Mouse (Mus musculus) kidney, embryonic 14.5 days (tissue): Measurements from ENCODE around the gene Dok3. TPM values are rescaled to one million over a fixed set of nuclear protein-coding genes. Genes with fewer than 3 reads are reported as not detected.

Source experiments
- ATAC-seq: fragments of 200-750 bp; cut with Nextera tagmentation; 2 replicates; pipeline ENCODE4 v1.8.0; 2017; ENCODE audit warnings: moderate number of reproducible peaks, mild to moderate bottlenecking, moderate TSS enrichment, moderate library complexity; ENCODE audit not compliant: low FRiP score, low TSS enrichment
- H3K27ac ChIP-seq: fragments of 300-500 bp; sonication (generic); 2 replicates; pipeline ENCODE4 v1.5.1; 2014; ENCODE audit warnings: low read depth, mild to moderate bottlenecking, low read length, moderate library complexity, mixed read lengths
- H3K27me3 ChIP-seq: fragments of 300-500 bp; sonication (generic); 2 replicates; pipeline ENCODE4 v1.6.1; 2014; ENCODE audit warnings: mild to moderate bottlenecking, low read length; ENCODE audit not compliant: control insufficient read depth, insufficient read depth
- H3K36me3 ChIP-seq: fragments of 300-500 bp; sonication (generic); 2 replicates; pipeline ENCODE4 v1.6.1; 2014; ENCODE audit warnings: low read length, mixed read lengths; ENCODE audit not compliant: control insufficient read depth, insufficient read depth
- H3K4me1 ChIP-seq: fragments of 300-500 bp; sonication (generic); 2 replicates; pipeline ENCODE4 v1.6.1; 2014; ENCODE audit warnings: low read length, mixed read lengths; ENCODE audit not compliant: control insufficient read depth, insufficient read depth
- H3K4me2 ChIP-seq: fragments of 300-500 bp; sonication (generic); replicated peaks from 2 replicates; pipeline ENCODE4 v1.6.1; 2014; ENCODE audit warnings: low read depth, mild to moderate bottlenecking, low read length
- H3K4me3 ChIP-seq: fragments of 300-500 bp; sonication (generic); 2 replicates; pipeline ENCODE4 v1.5.1; 2014; ENCODE audit warnings: mild to moderate bottlenecking, low read length
- H3K9ac ChIP-seq: fragments of 300-500 bp; sonication (generic); 2 replicates; pipeline ENCODE4 v1.6.1; 2014; ENCODE audit warnings: low read depth, mild to moderate bottlenecking, low read length, moderate library complexity
- H3K9me3 ChIP-seq: fragments of 300-500 bp; sonication (generic); 2 replicates; pipeline ENCODE4 v1.6.1; 2016; ENCODE audit warnings: low read length; ENCODE audit not compliant: control insufficient read depth
- WGBS: fragments of 180-500 bp; shearing (Covaris S2); extraction: QIAGEN DNeasy Blood & Tissue Kit; methylation state at CpG from one replicate; pipeline ENCODE4 v1.1.7; 2014; 5-methylcytosine and 5-hydroxymethylcytosine counted together
- polyA plus RNA-seq: library from polyadenylated mRNA; unstranded; fragments of >200 nt; fragmentation: Nextera tagmentation; extraction: Ambion mirVana; gene quantifications from 2 replicates; pipeline ENCODE4 v1.2.1, GENCODE M21; 2014

Gene Dok3
- polyA plus RNA-seq, 1 experiment from 2014 or later = 1.9 TPM

DNA sequence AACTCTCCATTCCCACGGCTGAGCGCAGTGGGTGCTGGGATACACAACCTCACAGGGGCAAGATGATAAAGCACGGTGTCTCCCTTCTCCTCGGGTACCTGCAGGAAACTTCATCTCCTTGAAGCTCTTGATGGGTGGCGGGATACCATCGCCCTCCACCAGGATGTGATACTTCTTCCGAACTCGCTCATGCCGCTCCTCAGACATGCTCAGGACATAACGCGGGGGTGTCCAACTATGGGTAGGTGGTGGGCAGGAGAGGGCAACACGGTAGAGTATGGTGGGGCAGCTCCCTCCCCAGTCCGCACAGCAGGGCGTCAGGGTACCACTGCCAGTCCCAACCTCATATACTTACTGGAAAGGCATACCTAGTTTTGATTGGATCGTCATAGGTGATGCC lies 6.1 kb upstream of the Dok3 start:
- Histone ChIP-seq H3K4me2 (peak overlapping the region; percentile 95), H3K27ac (no peak overlapping the region), H3K36me3 (peaks cover 71% of the 10 kb centered on the region), H3K9ac (peak overlapping the region; percentile 72; the same call in 1 of the 2 replicates), H3K4me1 (peaks cover 10% of the 10 kb centered on the region), H3K4me3 (peak overlapping the region; percentile 82), H3K27me3 (no peaks in the 10 kb centered on the region), H3K9me3 (no peaks in the 10 kb centered on the region)
- no peak for ATAC-seq
- 89% methylated on average over 15 of the region's 15 CpGs for WGBS

DNA sequence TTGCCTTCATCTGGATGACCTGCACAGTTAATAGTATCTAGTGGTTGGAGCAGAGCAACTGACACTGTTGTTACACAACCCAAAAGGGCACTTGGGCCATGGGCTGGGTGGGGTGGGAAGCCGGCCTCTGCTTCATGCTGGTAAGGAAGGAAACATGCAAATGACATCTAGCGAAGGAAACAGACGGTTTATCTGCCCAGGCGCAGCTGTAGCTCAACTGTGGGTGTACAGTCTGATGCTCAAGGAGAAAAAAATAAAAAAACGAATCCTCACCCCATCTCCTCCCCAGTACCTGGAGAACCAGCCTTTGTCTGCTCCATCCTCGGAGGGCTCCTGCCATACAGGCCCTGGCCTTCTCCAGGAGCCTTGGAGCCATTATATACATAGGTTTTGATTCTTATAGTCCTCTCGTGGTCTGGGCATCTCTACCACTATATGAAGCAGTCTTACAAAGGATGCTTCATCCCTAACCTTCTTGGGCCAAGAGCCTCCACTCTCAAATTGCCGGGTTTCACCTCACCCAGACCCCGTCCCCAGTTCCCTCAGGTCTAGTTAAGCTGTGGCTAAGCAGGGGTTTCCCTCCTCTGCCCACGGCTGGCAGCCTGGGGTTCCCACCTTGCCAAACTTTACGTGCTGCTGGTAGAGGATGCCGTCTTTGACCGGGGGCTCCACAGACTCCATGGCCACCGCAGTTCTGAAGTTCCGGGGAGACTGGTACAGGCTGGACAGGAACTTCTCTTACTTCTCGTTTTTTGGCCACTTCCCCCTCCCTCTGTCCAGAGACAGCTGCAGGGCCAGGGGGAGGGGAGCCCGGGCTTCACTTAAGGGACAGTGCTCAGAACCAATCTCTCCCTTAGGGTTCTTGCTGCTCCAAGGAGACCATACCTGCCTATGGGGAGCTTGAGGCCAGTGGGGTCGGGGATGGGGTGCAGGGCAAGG lies 993 bp downstream of the Dok3 start:
- H3K9ac ChIP-seq = no peak overlapping the region
- H3K4me1 ChIP-seq = peaks cover 6% of the 10 kb centered on the region
- H3K27ac ChIP-seq = no peak overlapping the region
- peaks cover 42% of the 10 kb centered on the region for H3K36me3 ChIP-seq
- 78% methylated on average over 18 of the region's 18 CpGs for WGBS
- no peak overlapping the region for H3K4me3 ChIP-seq
- no peaks in the 10 kb centered on the region for H3K27me3 ChIP-seq
- H3K4me2 ChIP-seq = no peak overlapping the region
- H3K9me3 ChIP-seq = no peaks in the 10 kb centered on the region
- ATAC-seq = no peak

DNA sequence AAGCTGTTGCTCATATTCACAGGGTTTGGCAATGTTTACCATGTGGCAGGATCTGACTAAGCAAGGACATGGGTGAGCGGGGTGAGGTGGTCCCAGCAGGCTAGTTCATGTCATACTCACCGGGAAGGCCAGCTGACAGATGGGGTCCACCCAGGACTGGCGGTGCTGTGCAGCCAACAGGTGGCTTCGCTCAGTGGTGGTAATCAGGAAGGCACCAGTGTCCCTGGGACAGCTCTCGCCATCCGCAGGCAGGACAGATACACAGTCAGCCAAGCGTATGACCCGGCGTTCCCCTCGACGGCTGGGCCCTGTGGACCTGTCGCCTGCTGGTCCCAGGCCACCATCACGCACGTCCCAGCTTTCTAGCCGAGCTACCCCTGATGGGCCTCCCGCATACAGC lies 1.9 kb downstream of the Dok3 start:
- no peak overlapping the region for H3K4me2 ChIP-seq
- H3K9me3 ChIP-seq = no peaks in the 10 kb centered on the region
- no peak overlapping the region for H3K9ac ChIP-seq
- H3K36me3 ChIP-seq = peaks cover 34% of the 10 kb centered on the region
- H3K4me3 ChIP-seq = no peak overlapping the region
- WGBS = 83% methylated on average over 16 of the region's 16 CpGs
- peaks cover 6% of the 10 kb centered on the region for H3K4me1 ChIP-seq
- no peak for ATAC-seq
- no peak overlapping the region for H3K27ac ChIP-seq
- H3K27me3 ChIP-seq = no peaks in the 10 kb centered on the region

DNA sequence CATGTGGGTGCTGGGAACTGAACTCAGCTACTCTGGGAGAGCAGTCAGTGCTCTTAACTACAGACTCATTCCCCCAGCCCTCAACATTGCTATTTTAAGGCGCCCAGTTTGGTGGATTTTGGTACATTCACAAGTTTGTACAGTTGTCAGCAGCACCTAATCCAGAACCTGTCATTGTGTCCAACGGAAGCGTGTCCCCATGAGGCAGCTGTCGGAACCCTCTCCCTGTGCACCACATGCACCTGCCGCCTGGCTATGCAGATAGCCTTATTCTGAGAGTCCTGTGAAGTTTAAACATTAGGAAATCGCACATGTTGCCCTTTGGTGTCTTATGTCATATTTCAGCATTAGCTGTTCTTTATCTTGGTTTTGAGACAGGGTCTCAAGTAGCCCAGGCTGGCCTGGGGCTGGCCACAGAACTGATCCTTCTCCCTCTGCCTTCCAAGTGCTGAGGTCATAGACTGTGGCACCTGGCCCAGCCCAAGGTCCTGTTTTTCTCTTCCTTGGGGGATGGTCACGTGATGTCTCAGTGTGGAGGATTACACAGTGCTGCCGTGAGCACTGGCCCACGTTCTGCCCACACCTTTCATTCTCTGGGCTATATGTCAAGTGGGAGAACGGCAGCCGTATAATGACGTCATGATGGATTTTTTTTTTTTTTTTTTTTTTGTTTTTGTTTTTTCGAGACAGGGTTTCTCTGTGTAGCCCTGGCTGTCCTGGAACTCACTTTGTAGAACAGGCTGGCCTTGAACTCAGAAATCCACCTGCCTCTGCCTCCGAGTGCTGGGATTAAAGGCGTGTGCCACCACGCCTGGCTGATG lies 3.2 kb downstream of the Dok3 start:
- ATAC-seq = no peak
- WGBS = 83% methylated on average over 16 of the region's 16 CpGs
- no peak overlapping the region for H3K27ac ChIP-seq
- peaks cover 6% of the 10 kb centered on the region for H3K4me1 ChIP-seq
- peaks cover 22% of the 10 kb centered on the region for H3K36me3 ChIP-seq
- no peak overlapping the region for H3K9ac ChIP-seq
- no peaks in the 10 kb centered on the region for H3K9me3 ChIP-seq
- H3K27me3 ChIP-seq = no peaks in the 10 kb centered on the region
- H3K4me2 ChIP-seq = no peak overlapping the region
- no peak overlapping the region for H3K4me3 ChIP-seq

DNA sequence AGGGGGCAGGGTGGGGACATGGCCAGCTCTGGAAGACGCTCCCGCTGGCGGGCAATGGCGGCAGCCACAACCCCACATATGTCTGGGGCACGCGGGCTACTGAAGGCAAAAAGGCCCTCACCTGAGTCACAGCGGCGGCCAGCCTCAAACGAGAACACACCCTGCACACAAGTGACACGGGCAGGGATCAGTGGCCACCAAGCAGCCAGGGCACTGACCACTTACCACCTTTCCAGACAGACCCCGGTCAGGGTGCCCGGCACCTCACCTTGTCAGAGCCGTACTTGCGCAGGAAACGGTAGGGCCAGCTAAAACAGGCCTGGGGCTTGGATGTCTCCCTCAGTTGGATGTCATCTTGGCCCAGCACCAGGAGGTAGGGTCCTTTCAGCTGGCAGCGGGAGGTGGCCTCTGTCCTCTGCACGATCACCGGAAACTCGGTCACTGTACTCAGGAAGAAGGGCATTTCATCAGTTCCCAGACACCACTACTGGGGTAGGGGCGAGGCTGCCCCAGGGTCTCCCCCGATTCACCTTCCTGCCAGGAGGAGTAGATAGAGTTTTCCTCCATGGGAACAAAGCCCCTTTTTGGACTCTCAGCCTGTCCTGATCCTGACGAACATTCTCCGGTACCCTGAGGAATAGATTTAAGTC lies 5.0 kb downstream of the Dok3 start:
- no peak overlapping the region for H3K9ac ChIP-seq
- H3K4me1 ChIP-seq = peaks cover 6% of the 10 kb centered on the region
- 0 out of 2 replicates have a peak, but pooled peaks have one; percentile 2 for ATAC-seq
- H3K4me3 ChIP-seq = no peak overlapping the region
- H3K36me3 ChIP-seq = peaks cover 4% of the 10 kb centered on the region; the same call in 1 of the 2 replicates
- no peaks in the 10 kb centered on the region for H3K9me3 ChIP-seq
- no peak overlapping the region for H3K4me2 ChIP-seq
- H3K27ac ChIP-seq = no peak overlapping the region
- WGBS = 89% methylated on average over 23 of the region's 23 CpGs
- H3K27me3 ChIP-seq = no peaks in the 10 kb centered on the region

DNA sequence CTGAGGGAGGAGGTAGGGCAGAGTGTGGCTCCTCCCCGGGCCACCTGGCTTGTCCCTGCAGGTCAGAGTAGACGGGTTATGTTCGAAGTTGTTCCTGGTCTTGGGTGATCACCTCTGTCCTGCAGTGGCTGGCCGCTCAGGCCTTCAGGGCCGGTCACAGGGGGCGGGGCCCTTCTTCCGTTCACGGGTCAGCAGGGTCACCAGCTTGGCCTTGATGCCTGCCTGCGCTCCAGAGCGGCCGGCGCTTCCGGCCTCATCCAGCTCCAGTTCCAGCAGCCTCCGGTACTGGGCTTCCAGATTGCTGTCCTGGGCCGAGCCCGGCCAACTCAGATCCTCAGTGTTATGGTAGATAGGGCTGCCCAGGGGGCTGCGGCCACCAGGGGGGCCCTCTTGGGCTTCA lies 5.8 kb downstream of the Dok3 start:
- Histone ChIP-seq H3K4me2 (no peak overlapping the region), H3K27ac (no peak overlapping the region), H3K4me3 (no peak overlapping the region), H3K4me1 (peaks cover 6% of the 10 kb centered on the region), H3K9ac (peak overlapping the region; percentile 40), H3K36me3 (0 out of 2 replicates have a peak, but pooled peaks cover 3% of the 10 kb centered on the region), H3K9me3 (no peaks in the 10 kb centered on the region), H3K27me3 (no peaks in the 10 kb centered on the region)
- peak; percentile 61 for ATAC-seq
- 35% methylated on average over 17 of the region's 17 CpGs for WGBS

DNA sequence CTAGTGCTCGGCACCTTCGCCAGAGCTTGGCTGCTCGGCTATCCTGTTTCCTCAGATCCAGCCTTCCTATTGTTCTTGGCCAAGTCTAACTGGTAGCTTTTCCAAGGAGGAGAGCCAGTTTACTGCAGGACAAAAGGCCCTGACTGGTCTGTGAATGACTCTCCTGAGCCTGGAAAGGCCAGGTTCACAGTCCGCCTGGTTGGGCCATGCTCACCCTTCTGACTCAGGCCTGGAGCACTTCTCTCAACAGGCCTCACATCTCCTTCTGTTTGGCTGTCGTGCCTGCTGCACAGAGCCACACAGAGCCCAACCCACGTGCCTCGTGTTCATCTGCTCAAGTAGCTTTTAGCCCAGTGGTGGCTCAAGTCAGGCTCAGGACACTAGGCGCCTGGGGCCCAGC lies 6.4 kb downstream of the Dok3 start:
- H3K27me3 ChIP-seq = no peaks in the 10 kb centered on the region
- H3K4me3 ChIP-seq = no peak overlapping the region
- 0 out of 2 replicates have a peak, but pooled peaks cover 3% of the 10 kb centered on the region for H3K36me3 ChIP-seq
- H3K9ac ChIP-seq = no peak overlapping the region
- H3K4me1 ChIP-seq = peaks cover 6% of the 10 kb centered on the region
- 61% methylated on average over 8 of the region's 8 CpGs for WGBS
- 0 out of 2 replicates have a peak, but pooled peaks have one; percentile 10 for ATAC-seq
- H3K4me2 ChIP-seq = no peak overlapping the region
- no peaks in the 10 kb centered on the region for H3K9me3 ChIP-seq
- no peak overlapping the region for H3K27ac ChIP-seq

DNA sequence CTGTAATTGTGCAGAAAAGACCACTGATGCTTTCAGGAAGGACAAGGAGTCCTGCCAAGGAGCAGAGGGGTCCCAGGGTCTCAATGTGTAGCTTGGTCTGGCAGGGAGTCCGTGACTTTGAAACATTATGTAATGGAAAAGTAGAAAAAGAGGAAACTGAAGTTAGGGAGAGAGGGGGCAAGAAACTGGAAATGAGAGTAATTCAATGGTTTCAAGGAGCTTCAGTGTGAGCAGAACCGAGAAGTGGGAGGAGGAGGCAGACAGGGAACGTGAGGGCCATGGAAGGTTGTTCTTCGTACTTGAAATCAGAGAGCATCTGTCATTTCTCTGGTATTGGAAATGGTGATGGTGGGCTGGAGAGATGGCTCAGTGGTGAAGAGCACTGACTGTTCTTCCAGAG lies 9.5 kb downstream of the Dok3 start:
- H3K4me1 ChIP-seq = peaks cover 6% of the 10 kb centered on the region
- H3K27me3 ChIP-seq = no peaks in the 10 kb centered on the region; the same call in 1 of the 2 replicates
- H3K4me3 ChIP-seq = no peak overlapping the region
- H3K36me3 ChIP-seq = 0 out of 2 replicates have a peak, but pooled peaks cover 3% of the 10 kb centered on the region
- H3K27ac ChIP-seq = no peak overlapping the region
- WGBS = 76% methylated on average over 4 of the region's 4 CpGs
- no peak overlapping the region for H3K4me2 ChIP-seq
- ATAC-seq = no peak
- no peaks in the 10 kb centered on the region for H3K9me3 ChIP-seq
- no peak overlapping the region for H3K9ac ChIP-seq
